Mouse (Mus musculus) urinary bladder, adult 18-20 months (tissue): ENCODE measurements around the gene Rbbp6.

ENCODE experiments used
- DNase-seq, 2 experiments: peaks; one replicate each; pipeline ENCODE4 v3.0.0; 2022; ENCODE audit warnings: low spot score in 2 of 2, mixed read lengths in 2 of 2

Gene Rbbp6

GRCm38 (mm10) chr7:123046473-123047091 is 81.1 kb downstream of the Rbbp6 start:
- no peak for DNase-seq
